Mouse (Mus musculus): ENCODE measurements around the gene Bcl2l1. TPM values are rescaled to one million over a fixed set of nuclear protein-coding genes. Genes with fewer than 3 reads are reported as not detected.

Bcl2l1 gene
- polyA plus RNA-seq (2015; fragmentation: Illumina TruSeq; extraction: RNeasy Lipid Tissue Mini Kit (QIAGEN cat#74804); ENCODE audit: low read depth, low replicate concordance) = 113 TPM

GRCm38 (mm10) chr2:152831019-152831878, at the start of gene Bcl2l1:
Gene Bcl2l1 (minus strand): TSS chr2:152831728.

GRCm38 (mm10) chr2:152847815-152848302, 16.3 kb upstream of the Bcl2l1 start, which contains the start of gene Tpx2:
Gene Tpx2 (plus strand): TSS chr2:152847964.

GRCm38 (mm10) chr2:152753944-152754711, 77.4 kb downstream of the Bcl2l1 start, which contains the start of gene Cox4i2:
Gene Cox4i2 (plus strand): TSS chr2:152754173.

GRCm38 (mm10) chr2:152736090-152736601, 95.4 kb downstream of the Bcl2l1 start, which contains the start of gene Id1:
Gene Id1 (plus strand): TSS chr2:152736251.

Other genes with a start within 250 kb of the Bcl2l1 start
- not detected for gene Defb45, start 232.3 kb downstream of the Bcl2l1 start, polyA plus RNA-seq (2015; fragmentation: Illumina TruSeq; extraction: RNeasy Lipid Tissue Mini Kit (QIAGEN cat#74804); ENCODE audit: low read depth, low replicate concordance)
- not detected for gene Defb36, start 227.4 kb downstream of the Bcl2l1 start, polyA plus RNA-seq (2015; fragmentation: Illumina TruSeq; extraction: RNeasy Lipid Tissue Mini Kit (QIAGEN cat#74804); ENCODE audit: low read depth, low replicate concordance)
- gene Defb25, start 208.7 kb downstream of the Bcl2l1 start, polyA plus RNA-seq (2015; fragmentation: Illumina TruSeq; extraction: RNeasy Lipid Tissue Mini Kit (QIAGEN cat#74804); ENCODE audit: low read depth, low replicate concordance) = not detected
- 0.54 TPM for gene Rem1, start 204.8 kb downstream of the Bcl2l1 start, polyA plus RNA-seq (2015; fragmentation: Illumina TruSeq; extraction: RNeasy Lipid Tissue Mini Kit (QIAGEN cat#74804); ENCODE audit: low read depth, low replicate concordance)
- gene H13, start 162.3 kb downstream of the Bcl2l1 start, polyA plus RNA-seq (2015; fragmentation: Illumina TruSeq; extraction: RNeasy Lipid Tissue Mini Kit (QIAGEN cat#74804); ENCODE audit: low read depth, low replicate concordance) = 58.2 TPM
- 23.2 TPM for gene Mcts2, start 144.7 kb downstream of the Bcl2l1 start, polyA plus RNA-seq (2015; fragmentation: Illumina TruSeq; extraction: RNeasy Lipid Tissue Mini Kit (QIAGEN cat#74804); ENCODE audit: low read depth, low replicate concordance)
- 27.4 TPM for gene Id1, start 95.5 kb downstream of the Bcl2l1 start, polyA plus RNA-seq (2015; fragmentation: Illumina TruSeq; extraction: RNeasy Lipid Tissue Mini Kit (QIAGEN cat#74804); ENCODE audit: low read depth, low replicate concordance)
- 7.2 TPM for gene Cox4i2, start 77.6 kb downstream of the Bcl2l1 start, polyA plus RNA-seq (2015; fragmentation: Illumina TruSeq; extraction: RNeasy Lipid Tissue Mini Kit (QIAGEN cat#74804); ENCODE audit: low read depth, low replicate concordance)
- gene Tpx2, start 16.2 kb upstream of the Bcl2l1 start, polyA plus RNA-seq (2015; fragmentation: Illumina TruSeq; extraction: RNeasy Lipid Tissue Mini Kit (QIAGEN cat#74804); ENCODE audit: low read depth, low replicate concordance) = 1.4 TPM
- gene Mylk2, start 79.6 kb upstream of the Bcl2l1 start, polyA plus RNA-seq (2015; fragmentation: Illumina TruSeq; extraction: RNeasy Lipid Tissue Mini Kit (QIAGEN cat#74804); ENCODE audit: low read depth, low replicate concordance) = not detected
- 1.3 TPM for gene Foxs1, start 101.5 kb upstream of the Bcl2l1 start, polyA plus RNA-seq (2015; fragmentation: Illumina TruSeq; extraction: RNeasy Lipid Tissue Mini Kit (QIAGEN cat#74804); ENCODE audit: low read depth, low replicate concordance)
- 19.3 TPM for gene Dusp15, start 120.0 kb upstream of the Bcl2l1 start, polyA plus RNA-seq (2015; fragmentation: Illumina TruSeq; extraction: RNeasy Lipid Tissue Mini Kit (QIAGEN cat#74804); ENCODE audit: low read depth, low replicate concordance)
- 2.4 TPM for gene Ttll9, start 130.8 kb upstream of the Bcl2l1 start, polyA plus RNA-seq (2015; fragmentation: Illumina TruSeq; extraction: RNeasy Lipid Tissue Mini Kit (QIAGEN cat#74804); ENCODE audit: low read depth, low replicate concordance)
- 93.5 TPM for gene Pdrg1, start 183.7 kb upstream of the Bcl2l1 start, polyA plus RNA-seq (2015; fragmentation: Illumina TruSeq; extraction: RNeasy Lipid Tissue Mini Kit (QIAGEN cat#74804); ENCODE audit: low read depth, low replicate concordance)
- 1.4 TPM for gene Xkr7, start 200.1 kb upstream of the Bcl2l1 start, polyA plus RNA-seq (2015; fragmentation: Illumina TruSeq; extraction: RNeasy Lipid Tissue Mini Kit (QIAGEN cat#74804); ENCODE audit: low read depth, low replicate concordance)
- gene Ccm2l, start 234.2 kb upstream of the Bcl2l1 start, polyA plus RNA-seq (2015; fragmentation: Illumina TruSeq; extraction: RNeasy Lipid Tissue Mini Kit (QIAGEN cat#74804); ENCODE audit: low read depth, low replicate concordance) = 3.7 TPM